Mouse (Mus musculus) kidney, adult 2 months (tissue): Measurements from ENCODE around the gene Cnot1.

Experiments
- CTCF ChIP-seq: fragments of 200-500 bp; conservative IDR thresholded peaks from 2 replicates; pipeline ENCODE4 v1.5.1; 2011; ENCODE audit warnings: low read depth, mild to moderate bottlenecking, control low read depth, low read length, moderate library complexity, mixed read lengths; ENCODE audit not compliant: insufficient read depth, insufficient read length
- POLR2A ChIP-seq: fragments of 200-500 bp; IDR thresholded peaks from one replicate; pipeline ENCODE4 v1.6.1; 2011; ENCODE audit warnings: low read depth, low read length, control low read depth

DNA sequence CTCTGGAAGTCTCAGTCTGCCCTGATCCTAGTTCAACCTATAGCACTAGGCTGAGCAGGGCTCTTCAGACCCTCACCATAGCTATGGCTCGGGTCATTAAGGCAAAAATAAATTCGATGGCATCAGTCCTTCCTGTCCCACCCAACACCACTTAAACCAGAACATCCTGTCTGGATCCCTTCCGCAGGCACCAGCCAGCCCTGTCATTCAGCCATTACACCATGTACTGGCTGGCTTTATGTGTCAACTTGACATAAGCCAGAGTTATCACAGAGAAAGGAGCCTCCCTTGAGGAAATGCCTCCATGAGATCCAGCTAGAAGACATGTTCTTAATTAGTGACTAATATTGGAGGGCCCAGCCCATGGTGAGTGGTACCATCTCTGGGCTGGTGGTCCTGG lies 15.4 kb upstream of the Cnot1 start:
- TF ChIP-seq CTCF (no peak), POLR2A (no peak)
